Mouse (Mus musculus): Measurements from ENCODE around the gene Bcl9. TPM values are rescaled to one million over a fixed set of nuclear protein-coding genes. Genes with fewer than 3 reads are reported as not detected.
A peak's percentile ranks its signal among the peaks of the same experiment; 100 is the strongest.

Bcl9 gene
- 10 to 100 TPM; 12.3 to 17.2 TPM for total RNA-seq (2021)
- long read RNA-seq, experiment 1, partial matches to known transcripts: 1 of 2 reads
- long read RNA-seq, experiment 1, other reads (novel, unspliced or antisense): 1 of 2 reads
- long read RNA-seq, experiment 2, partial matches to known transcripts: 3 of 4 reads
- long read RNA-seq, experiment 2, other reads (novel, unspliced or antisense): 1 of 4 reads

DNA sequence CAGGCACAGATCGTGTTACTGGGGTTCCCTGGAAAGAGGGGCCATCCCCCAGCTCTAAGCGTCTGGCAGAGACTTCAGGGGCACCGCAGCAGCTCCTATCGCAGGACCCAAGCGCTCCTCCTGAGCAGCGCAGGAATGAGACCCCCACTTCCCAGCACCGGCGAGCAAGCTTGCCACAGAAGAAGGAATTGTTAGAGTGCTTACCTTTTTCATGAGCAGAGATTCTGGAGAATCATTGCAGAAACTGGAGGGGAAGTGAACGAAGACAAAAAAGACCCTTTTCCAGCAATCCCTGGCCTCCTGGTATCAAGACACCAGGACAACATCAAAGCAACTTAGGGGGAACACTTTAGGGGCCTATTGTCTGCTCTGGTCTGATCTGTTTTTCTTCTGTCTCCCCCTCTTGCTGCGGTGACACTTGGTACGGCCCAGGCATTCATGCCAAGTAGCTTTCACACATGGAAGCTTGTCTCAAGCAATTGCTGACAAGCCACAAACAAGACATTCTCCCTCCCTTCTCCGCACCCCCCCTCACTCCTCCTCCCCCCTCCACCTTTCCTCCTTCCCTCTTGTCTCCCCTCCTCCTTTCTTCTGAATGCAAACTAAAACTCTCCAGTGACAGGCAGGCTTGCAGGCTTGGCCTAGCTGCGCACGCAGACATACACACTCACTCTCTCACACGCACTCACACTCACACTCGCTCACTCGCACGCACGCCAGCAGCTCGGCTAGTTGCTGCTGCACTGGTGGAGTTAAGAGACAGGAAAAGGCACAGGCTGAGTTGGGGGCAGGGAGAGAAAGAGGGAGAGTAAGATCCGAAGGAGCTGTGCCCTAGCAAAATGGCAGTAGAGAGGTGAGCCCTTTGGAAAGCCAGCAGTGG lies at the start of gene Bcl9:
Gene Bcl9 (minus strand): TSS at position 365 of the 880 bp plus-strand sequence.
- DNase-seq: peak; percentile 78 to 81

DNA sequence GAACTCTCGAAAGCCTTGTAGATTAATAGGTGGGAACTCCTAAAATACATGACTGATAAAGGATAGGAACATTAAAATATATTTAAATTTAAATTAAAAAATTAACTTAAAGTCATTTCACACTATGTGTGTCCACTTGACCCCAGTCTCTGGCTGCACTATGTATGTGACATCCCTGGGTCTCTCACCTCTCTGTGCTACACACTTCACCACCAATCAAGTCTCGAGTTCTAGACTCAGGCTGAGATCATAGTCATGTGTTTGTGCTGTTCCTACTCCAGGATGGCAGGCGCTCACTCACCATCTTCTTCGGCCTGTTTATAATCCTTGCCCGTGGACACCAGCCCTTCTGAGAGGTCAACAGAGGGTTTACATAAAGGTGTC lies 41.5 kb upstream of the Bcl9 start:
- DNase-seq: no peak

DNA sequence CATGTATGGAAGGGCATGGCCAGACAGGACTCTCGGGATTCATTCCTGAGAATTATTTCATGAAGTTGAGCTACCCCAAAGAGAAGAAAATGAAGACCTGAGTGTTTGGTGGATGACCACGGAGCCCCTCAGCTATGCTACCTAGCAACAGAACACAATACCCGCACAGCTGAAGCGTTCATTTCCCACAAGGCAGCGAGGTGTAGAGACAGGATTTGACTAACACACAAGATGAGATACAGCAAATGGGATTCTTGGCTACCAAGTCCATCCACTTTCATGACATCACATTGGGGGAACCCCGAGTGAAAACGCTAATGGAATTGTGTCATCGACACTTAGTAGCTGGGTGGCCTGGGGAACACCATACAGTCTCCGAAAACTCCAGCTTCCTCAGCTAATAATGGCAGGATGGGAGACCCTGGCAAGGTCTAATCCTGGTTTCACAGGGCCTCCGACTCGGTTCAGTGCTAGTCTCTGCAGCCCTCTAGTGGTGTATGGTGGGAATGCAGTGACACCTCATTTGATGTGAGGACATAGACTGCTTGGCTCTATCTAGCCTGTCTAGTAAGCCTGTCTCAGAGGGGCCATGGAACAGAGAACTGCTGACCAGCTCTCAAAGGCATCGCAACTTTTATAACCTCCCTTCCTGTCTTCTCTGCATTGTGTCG lies 40.9 kb upstream of the Bcl9 start:
- peak; percentile 87 to 88 for DNase-seq

DNA sequence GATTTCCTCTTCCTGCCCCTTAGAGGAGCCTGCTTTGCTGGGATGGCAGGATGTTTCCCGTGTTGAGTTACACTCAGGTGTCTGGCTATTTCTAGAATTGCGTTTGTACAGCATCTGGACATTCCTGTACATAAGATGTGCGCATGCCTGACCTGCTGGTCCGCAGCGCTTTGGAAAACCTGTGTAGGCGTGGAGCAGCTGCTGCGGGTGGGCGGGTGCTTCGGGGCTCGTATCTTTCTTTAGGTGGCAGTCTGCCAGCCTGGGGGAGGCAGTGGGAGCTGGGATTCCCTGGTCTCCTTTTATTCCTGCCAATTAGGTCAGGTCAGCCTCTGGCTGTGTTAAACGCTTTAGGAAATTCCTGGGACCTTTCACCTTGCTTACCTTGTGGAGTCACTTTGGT lies 39.6 kb upstream of the Bcl9 start:
- peak in 1 of 2 experiments; percentile 27 for DNase-seq

DNA sequence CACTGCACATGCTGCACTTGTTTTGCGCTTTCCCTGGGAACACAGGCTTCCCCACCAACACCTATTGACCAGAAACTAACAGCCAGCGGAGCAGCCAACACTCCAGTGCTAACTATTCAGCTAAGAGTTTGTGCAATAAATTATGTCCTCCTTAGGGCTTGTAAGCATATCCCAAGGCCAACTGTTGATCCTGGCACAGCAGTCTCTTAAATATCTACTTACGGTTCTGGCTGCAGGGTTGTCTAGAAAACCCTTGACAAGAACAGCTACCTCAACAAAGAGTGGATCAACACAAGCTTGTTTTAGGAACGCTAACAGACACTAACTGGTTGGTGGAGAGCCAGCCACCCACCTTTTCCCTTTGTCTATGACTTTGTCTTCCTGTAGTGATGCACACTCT lies 38.6 kb upstream of the Bcl9 start:
- DNase-seq: peak in 1 of 2 experiments; percentile 10

DNA sequence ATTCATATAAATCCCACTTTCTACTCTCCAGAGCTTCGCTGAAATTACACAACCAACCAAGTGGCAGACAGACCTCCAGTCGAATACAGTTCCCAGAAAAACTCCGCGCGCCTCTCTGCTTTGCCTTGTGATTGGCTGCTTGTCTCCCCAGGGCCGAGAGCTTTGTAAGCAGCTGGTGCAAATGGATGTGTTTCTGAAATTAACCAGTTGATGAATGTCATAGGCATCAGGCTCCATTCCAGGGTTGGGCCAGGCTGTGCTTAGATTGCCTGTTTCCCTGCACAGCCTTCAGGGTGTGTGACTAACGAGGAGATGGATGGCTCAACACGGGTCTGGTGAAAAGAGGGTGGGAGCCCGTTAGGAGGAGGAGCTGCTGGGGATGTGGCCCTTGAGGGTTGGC lies 36.9 kb upstream of the Bcl9 start:
- DNase-seq: peak in 1 of 2 experiments; percentile 7

DNA sequence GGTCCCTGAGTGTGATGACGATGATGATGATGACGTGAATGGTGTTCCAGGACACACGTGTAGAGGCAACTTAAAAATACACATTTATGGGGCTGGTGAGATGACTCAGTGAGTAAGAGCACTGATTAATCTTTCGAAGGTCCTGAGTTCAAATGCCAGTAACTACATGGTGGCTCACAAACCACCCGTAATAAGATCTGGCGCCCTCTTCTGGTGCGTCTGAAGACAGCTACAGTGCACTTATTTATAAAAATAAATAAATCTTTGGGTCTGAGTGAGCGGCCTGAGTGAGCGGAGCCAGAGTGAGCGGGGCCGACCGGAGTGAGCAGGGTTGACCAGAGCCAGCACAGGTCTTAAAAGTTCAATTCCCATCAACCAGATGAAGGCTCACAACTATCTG lies 34.5 kb upstream of the Bcl9 start:
- DNase-seq: peak; percentile 47 to 57

DNA sequence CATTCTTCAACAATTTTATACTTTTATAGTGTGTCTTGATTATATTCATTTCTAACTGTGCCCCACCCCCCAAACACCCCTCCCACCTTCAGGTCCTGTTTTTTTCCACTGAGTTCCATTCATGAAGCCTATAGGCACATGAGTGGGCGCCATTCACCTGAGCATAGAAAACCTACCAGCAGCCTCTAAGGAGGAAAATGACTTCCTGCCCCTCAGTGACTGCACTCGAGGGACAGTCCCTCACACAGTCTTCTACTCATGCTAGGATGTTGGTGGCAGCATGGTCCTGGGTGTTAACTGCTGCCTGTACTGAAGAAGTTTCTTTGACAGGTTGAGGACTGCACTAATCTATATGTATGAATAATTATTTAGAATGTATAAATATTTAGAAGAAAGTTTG lies 30.1 kb upstream of the Bcl9 start:
- DNase-seq: no peak

DNA sequence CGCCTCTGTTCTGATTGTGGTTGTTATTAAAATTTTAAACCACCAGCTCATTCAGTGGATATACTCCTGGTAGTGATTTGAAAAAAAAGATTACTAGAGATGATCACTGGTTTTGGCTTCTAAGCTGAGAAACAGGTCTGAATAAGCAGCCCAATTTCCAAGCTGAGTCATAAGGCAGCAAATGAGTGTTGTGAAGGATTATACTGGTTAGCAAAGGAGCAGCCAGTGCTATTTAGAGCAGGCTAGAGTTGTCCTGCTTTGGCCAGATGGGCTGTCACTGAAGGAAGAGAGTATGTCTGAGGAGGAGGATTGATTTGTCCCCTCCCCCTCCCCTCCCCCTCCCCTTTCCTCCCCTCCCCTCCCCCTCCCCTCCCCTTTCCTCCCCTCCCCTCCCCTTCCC lies 29.6 kb upstream of the Bcl9 start:
- DNase-seq: no peak

DNA sequence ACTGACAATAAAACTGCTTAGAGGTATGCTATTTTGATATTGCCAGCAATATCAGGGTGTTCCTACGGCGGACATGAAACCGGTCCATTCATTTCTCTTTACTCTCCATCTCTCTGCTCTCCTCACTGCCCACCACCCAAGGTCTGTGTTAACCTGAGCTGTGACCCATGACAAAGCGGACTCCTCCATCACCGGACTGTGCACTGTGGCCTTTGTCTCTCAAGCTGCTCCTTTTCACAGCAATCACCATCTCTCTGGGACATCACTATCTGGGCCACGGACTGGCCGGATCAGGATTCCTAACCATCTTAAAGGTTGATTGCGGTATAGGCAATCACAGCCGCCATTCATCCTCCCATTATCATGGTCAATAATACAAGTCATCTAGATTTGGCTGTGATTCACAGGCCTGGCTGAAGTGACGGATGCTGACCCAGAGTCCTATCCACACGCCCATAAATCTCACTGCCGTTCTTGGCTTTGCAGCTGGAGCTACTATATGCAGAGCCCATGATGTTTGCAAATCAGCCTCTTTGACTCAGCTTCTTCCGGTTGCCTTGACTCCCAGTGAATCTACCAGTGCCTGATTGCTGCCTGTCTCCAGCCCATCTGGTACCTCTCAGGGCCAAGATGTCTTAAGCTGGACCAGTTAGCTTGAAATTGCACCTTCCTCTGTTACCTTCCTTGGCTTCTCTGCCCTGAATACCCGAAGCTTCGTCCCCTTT lies 28.1 kb upstream of the Bcl9 start:
- peak; percentile 43 to 54 for DNase-seq

DNA sequence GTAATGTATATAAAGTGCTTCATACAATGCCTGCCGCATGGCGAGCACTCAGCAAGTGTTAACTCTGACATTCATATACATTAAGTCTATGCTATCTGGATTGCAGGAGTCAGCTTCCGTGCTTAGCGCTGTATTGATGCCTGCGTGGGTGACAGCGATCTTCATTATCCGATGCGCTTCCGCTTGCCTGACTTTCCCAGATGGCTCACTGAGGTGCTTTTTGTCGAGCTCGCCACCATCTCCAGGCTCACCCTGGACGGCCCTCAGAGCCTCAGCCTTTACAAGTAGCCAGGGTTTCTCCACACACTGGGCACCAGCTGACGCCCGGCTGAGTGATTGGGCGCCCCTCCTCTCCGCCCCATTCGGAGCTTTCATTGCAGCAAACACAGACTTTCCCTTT lies 26.3 kb upstream of the Bcl9 start:
- DNase-seq: no peak

DNA sequence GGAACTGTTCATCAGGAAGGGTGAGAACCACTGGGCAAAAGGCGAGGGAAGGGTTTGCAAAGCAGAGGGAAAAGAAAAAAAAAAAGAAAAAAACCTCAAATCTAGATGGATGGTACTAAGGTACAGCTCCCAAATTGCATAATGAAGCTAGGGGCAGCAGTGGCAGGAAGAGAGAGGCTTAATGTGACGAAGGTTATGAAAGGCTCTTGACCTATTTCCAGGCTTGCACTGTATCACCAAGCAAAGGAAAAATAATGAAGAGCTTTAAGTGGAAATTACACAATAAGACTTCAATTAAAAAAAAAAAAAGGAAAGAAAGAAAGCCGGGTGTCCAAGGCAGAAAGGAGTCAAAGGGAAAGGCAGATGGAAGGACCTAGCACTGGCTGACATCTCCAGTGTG lies 19.6 kb upstream of the Bcl9 start:
- no peak for DNase-seq

DNA sequence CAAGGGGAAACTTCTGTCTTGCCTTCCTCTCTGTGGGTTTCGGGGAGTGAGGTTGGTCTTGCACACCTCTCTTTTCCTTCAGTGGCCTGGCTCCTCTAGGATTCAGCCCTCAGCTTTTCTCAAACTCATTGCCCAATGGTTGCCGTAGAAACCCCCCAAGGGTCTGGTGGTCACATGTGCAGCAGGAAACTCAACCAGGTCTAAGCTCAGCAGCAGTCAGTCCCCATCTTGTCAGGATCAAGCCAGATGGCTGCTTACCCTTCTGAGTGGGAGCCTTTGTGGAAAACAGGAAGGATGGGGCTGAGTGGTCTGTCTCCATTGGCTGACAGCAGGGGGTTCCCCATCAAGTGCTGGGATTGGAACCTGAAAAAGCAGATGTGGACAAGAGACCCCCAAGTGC lies 15.7 kb upstream of the Bcl9 start:
- DNase-seq: no peak

DNA sequence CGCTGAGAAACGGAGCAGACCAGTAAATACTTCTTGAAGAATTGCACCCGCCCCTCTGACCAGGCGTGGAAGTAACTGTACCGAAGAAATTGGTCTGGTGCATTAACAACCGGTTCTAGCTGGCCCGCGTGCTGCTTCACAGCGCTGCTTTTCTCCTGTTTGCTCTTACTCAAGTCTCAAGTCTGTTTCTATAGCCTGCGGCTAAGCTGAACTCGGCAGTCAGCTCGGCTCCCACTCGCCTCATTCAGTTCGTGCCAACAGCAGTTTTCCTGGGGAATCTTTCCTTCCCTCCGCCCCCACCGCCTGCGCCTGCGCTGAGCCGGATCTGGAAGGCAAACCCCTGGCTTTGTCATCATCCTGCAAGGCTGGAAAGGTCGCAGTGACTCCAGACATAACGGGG lies 14.3 kb upstream of the Bcl9 start:
- DNase-seq: peak; percentile 90 to 92

DNA sequence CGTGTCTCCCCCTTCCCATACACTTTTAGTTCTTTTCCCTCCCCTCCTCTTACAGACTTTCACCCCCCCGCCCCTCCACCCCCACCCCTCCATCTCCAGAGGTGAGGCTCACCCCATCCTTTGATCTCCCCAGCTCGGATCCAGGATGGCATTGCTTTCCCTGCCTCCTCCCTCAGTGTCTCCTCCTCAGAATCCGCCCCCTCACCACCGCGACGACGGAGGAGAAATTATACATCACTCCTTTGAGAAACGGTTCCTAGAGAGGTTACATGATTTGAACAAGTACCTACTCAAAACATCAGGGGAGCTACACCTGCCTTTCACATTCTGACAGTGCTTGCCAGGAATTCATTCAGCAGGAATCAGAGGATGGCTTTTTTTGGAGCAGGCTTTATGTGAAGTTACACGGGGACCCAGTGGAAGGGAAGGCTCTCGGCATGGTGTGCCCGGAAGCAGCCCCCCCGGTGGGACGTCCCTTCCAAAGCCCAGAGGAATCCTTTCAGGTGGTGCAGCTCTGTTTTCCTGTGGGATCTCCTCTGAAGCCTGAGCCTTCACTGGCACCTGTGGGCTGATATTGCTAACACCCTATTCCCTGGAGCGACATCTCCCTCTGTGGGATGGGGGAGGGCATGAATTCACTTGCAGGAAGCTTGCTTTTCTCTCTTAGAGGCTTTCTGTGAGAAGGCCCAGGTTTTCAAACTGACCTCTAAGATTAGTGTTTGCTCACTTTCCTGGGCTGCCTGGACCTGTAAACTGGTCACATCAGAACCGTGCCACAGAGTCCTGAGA lies 12.2 kb upstream of the Bcl9 start:
- no peak for DNase-seq

DNA sequence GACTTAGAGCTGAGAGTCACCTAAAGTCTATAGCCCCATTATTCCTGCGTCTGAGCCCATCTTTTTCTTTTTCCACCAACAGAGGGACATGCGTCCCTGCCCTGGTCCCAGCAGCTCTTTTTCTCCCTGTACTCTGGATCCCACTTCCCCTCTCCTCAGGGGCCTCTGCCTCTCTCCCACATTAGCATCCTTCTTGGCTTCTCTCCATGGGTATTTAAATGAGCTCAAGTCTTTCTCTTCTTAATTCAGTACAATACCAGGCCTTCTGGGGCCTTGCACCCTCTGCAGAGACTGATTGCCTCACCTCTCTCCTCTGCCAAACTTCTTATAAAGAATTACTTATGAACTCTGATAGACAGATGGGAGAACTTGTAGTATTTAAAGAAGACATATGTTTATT lies 10.7 kb upstream of the Bcl9 start:
- DNase-seq: no peak

DNA sequence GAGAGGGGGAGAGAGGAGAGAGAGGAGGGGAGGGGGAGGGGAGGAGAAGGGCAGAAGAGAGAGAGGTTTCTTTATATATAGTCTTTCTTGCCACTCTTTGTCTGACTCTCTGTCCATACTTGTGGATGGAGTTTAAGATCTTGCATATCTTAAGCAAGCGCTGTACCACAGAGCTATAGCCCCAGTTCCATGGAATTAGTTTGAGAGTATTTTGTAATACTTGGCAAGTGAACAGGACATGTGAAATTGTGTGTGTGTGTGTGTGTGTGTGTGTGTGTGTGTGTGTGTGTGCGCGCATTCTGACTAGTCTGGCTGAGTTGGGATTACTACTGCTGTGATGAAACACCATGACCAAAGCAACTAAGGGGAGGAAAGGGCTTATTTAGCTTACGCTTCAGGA lies 8.2 kb upstream of the Bcl9 start:
- DNase-seq: no peak

DNA sequence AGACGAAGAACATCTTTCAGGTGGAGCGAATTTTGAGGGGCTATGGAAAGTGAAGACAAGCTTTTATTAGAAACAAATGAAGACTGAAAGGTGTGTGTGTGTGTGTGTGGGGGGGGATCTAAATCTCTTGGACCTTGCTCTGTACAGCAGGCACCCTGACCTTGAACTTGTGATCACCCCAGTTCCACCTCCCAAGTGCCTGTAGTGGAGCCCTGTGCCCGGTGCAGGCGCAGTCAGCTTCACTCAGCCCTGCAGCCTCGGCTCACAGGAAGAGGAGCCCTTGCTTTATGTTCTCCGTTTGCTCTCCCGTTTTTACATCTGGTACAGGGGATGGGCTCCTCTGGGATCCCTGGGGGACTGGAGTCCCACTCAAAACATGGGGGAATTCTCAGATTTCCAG lies 3.9 kb upstream of the Bcl9 start:
- DNase-seq: no peak

DNA sequence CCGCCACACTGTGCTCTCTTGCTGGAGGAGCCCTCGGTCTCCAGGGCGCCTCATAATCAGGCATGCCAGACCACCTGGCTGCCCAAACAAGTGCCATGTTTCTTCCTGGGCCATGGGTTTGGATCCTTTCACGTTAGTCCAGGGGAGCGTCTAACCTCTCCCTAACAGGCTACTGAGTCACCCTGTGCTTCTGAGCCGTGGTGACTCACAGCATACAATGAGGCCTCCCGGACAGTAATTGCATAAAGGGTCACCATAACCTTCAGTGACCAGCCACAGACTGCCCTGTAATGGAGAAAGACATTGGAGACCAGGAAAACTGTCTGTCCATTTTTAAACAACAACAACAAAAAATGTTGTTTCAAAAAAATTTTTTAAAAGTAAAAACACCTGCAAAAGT lies 2.7 kb upstream of the Bcl9 start:
- peak; percentile 46 to 61 for DNase-seq

DNA sequence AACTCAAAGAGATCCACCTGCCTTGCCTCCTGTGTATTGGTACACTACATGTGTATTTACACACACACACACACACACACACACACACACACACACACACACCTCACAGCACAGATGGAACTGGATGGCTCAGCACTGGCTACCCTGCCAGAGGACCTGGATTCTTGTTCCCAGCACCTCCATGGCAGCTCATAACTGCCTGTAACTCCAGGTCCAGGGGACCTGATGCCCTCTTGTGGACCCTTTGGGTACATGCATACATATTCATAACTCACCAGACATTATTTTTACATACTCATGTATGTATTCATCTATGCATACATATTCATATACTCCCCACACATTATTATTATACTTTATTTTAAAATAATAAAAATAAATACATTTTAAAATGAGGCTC lies 2.2 kb upstream of the Bcl9 start:
- DNase-seq: no peak

DNA sequence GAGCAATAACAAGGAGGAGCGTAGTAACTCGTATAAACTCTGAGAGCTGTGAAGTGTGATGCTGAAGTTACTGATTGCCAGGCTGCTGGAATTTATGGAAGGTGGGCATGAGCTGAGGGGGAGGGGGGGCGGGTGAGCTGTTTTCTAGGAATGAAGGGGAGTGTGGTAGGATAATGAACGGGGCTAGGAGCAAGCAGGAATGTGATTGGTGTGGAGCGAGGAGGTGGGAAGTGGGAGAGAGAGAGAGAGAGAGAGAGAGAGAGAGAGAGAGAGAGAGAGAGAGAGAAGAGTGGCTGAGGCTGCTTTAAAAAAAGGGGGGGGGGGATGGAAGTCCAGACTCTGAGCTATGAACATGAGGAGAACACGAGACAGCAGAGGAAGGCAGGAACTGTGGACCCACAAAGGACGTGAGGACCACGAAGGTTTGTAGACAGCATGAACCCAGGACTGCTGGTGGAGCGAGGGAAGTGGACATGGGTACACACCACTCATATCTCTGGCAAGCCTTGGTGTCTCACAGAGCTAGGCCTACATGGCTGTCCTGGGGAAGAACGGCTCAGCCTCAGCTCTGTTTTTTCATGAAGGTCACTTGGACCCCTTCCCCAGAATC lies 1.2 kb upstream of the Bcl9 start:
- DNase-seq: no peak
